Comparison of ENCODE assay signal across 8 mouse cellular contexts in the genomic region with DNA sequence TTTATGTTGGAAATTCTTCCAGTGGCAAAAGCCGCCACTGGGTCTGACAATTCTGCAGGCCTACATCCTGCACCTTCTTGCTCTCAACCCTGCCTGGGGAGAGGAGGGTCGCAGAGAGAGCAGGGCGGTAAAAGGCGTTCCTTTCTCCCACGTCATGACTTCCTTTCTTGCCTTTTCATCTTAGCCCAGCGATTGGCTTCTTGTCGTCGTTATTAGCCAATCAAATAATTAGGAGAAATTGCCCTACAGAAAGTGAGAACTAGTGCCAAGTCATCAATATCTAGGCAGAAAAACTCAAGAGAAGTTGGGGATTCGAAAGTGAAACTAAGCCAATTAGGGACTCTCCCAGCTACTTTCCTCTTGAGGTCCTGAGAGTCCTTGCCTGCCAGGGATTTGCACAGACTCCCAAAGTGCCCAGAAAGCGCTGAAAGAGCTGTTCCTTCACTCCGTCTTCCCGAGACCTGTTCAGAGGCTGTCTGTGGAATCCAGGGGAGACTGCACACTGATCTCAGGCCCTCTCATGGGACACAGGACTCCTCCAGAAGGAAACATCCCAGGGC. TPM values are rescaled to one million over a fixed set of nuclear protein-coding genes. Genes with fewer than 3 reads are reported as not detected.
DNase-seq lines count a peak whose midpoint lies in the region; ATAC-seq and TF ChIP-seq lines count a peak whose summit lies in the region.
"Not testable (repeated sequence)": the region's sequence is repeated elsewhere in the genome, so short reads cannot be mapped to it uniquely, and the experiment has no call there.

H2-T22 (minus strand) TSS at position 138 of the 560 bp plus-strand sequence.
Gm6034 (plus strand) TSS at position 352 of the 560 bp plus-strand sequence.

- peak; percentile 92 for ATAC-seq in embryonic facial prominence, embryonic 15.5 days (ENCODE audit: insufficient number of reproducible peaks, low FRiP score, low TSS enrichment, low read depth)
- peak; percentile 90 for ATAC-seq in heart, embryonic 11.5 days (replicated peaks; ENCODE audit: insufficient number of reproducible peaks, low FRiP score, low TSS enrichment)
- ATAC-seq in kidney, embryonic 14.5 days (ENCODE audit: low FRiP score, low TSS enrichment): peak; percentile 97
- ATAC-seq in limb, embryonic 14.5 days (ENCODE audit: low FRiP score, low read depth): peak; percentile 97
- peak; percentile 95 for ATAC-seq in midbrain, embryonic 15.5 days (replicated peaks)

- under 1% methylated on average over 12 of the region's 12 CpGs for WGBS in bone marrow, adult 2 months
- WGBS in embryonic facial prominence, embryonic 15.5 days: 1% methylated on average over 12 of the region's 12 CpGs
- 1% methylated on average over 12 of the region's 12 CpGs for WGBS in heart, embryonic 11.5 days (ENCODE audit: insufficient replicate concordance)
- 1% methylated on average over 12 of the region's 12 CpGs for WGBS in kidney, embryonic 14.5 days
- 2% methylated on average over 12 of the region's 12 CpGs for WGBS in limb, embryonic 14.5 days
- WGBS in midbrain, embryonic 15.5 days: under 1% methylated on average over 12 of the region's 12 CpGs

- H3K4me2 ChIP-seq in embryonic facial prominence, embryonic 15.5 days (replicated peaks): peak within 1 kb of the TSS; percentile 76
- peak within 1 kb of the TSS; percentile 73 for H3K4me2 ChIP-seq in heart, embryonic 11.5 days
- H3K4me2 ChIP-seq in kidney, embryonic 14.5 days (replicated peaks; ENCODE audit: low read depth, low read length): peak within 1 kb of the TSS; percentile 62
- H3K4me2 ChIP-seq in limb, embryonic 14.5 days (replicated peaks; ENCODE audit: low read depth, low read length, severe bottlenecking): peak within 1 kb of the TSS; percentile 63
- peak within 1 kb of the TSS; percentile 61 for H3K4me2 ChIP-seq in midbrain, embryonic 15.5 days

- H3K4me3 ChIP-seq in bone marrow, adult 2 months (replicated peaks; ENCODE audit: control insufficient read depth, low read depth, low read length): peak within 1 kb of the TSS; percentile 92
- H3K4me3 ChIP-seq in embryonic facial prominence, embryonic 15.5 days (replicated peaks): peak within 1 kb of the TSS; percentile 44
- H3K4me3 ChIP-seq in heart, embryonic 11.5 days (ENCODE audit: low read depth, low read length): peak within 1 kb of the TSS; percentile 45
- peak within 1 kb of the TSS; percentile 36 for H3K4me3 ChIP-seq in kidney, embryonic 14.5 days (ENCODE audit: low read length)
- peak within 1 kb of the TSS; percentile 36 for H3K4me3 ChIP-seq in limb, embryonic 14.5 days (replicated peaks; ENCODE audit: low read length)
- H3K4me3 ChIP-seq in midbrain, embryonic 15.5 days: peak within 1 kb of the TSS; percentile 38

- not testable (repeated sequence) for H3K9me3 ChIP-seq in embryonic facial prominence, embryonic 15.5 days (replicated peaks); heart, embryonic 11.5 days (replicated peaks; ENCODE audit: control insufficient read depth, low read length); kidney, embryonic 14.5 days (ENCODE audit: control insufficient read depth, low read length); limb, embryonic 14.5 days (ENCODE audit: control insufficient read depth, low read length); midbrain, embryonic 15.5 days

- peak; percentile 25; the same call in 1 of the 2 replicates for TF ChIP-seq POLR2A in bone marrow, adult 2 months (IDR thresholded peaks at IDR 0.05; ENCODE audit: borderline replicate concordance, control insufficient read depth, low read depth, low read length)
- peak; percentile 68; the same call in 1 of the 2 replicates for TF ChIP-seq POLR2A in limb, embryonic 14.5 days (IDR thresholded peaks at IDR 0.05; ENCODE audit: borderline replicate concordance, extremely low read depth, insufficient read depth, insufficient read length)

- H3K9ac ChIP-seq in embryonic facial prominence, embryonic 15.5 days: peak within 1 kb of the TSS; percentile 21; the same call in 1 of the 2 replicates
- H3K9ac ChIP-seq in heart, embryonic 11.5 days (ENCODE audit: low read depth, low read length): peak within 1 kb of the TSS; percentile 46; the same call in 1 of the 2 replicates
- H3K9ac ChIP-seq in kidney, embryonic 14.5 days (ENCODE audit: low read depth, low read length): peak within 1 kb of the TSS; percentile 46; the same call in 1 of the 2 replicates
- H3K9ac ChIP-seq in limb, embryonic 14.5 days (ENCODE audit: low read depth, low read length, severe bottlenecking): peak within 1 kb of the TSS; percentile 47
- H3K9ac ChIP-seq in midbrain, embryonic 15.5 days: peak within 1 kb of the TSS; percentile 37; the same call in 1 of the 2 replicates

- DNase-seq in A20 (ENCODE audit: low read depth, low spot score): peak; percentile 96
- DNase-seq in limb, embryonic 14.5 days (ENCODE audit: low spot score): peak; percentile 95
- DNase-seq in spleen, postnatal 36 days (ENCODE audit: low spot score in 2 of 2): peak; percentile 90 to 94

- not testable (repeated sequence) for H3K36me3 ChIP-seq in embryonic facial prominence, embryonic 15.5 days; heart, embryonic 11.5 days (ENCODE audit: control insufficient read depth, insufficient read depth, low read length); kidney, embryonic 14.5 days (ENCODE audit: control insufficient read depth, insufficient read depth, low read length); limb, embryonic 14.5 days (ENCODE audit: control insufficient read depth, insufficient read depth, low read length); midbrain, embryonic 15.5 days (replicated peaks)

- H3K27ac ChIP-seq in bone marrow, adult 2 months (ENCODE audit: control insufficient read depth, insufficient read depth, low read depth, low read length, poor library complexity): peak within 1 kb of the TSS; percentile 58
- H3K27ac ChIP-seq in embryonic facial prominence, embryonic 15.5 days (replicated peaks); heart, embryonic 11.5 days (ENCODE audit: low read depth, low read length); kidney, embryonic 14.5 days (ENCODE audit: low read depth, low read length); limb, embryonic 14.5 days (replicated peaks; ENCODE audit: low read depth, low read length); midbrain, embryonic 15.5 days: not testable (repeated sequence)

- H3K27me3 ChIP-seq in embryonic facial prominence, embryonic 15.5 days; heart, embryonic 11.5 days (ENCODE audit: control insufficient read depth, insufficient read depth, low read length); kidney, embryonic 14.5 days (ENCODE audit: control insufficient read depth, insufficient read depth, low read length); limb, embryonic 14.5 days (ENCODE audit: control insufficient read depth, insufficient read depth, low read length); midbrain, embryonic 15.5 days (replicated peaks): not testable (repeated sequence)

- not testable (repeated sequence) for TF ChIP-seq CTCF in bone marrow, adult 2 months (IDR thresholded peaks at IDR 0.05; ENCODE audit: control insufficient read depth, insufficient read depth, low read length)

- H3K4me1 ChIP-seq in bone marrow, adult 2 months (ENCODE audit: control insufficient read depth, insufficient read depth, low read length); embryonic facial prominence, embryonic 15.5 days; heart, embryonic 11.5 days (ENCODE audit: control insufficient read depth, insufficient read depth, low read length); kidney, embryonic 14.5 days (ENCODE audit: control insufficient read depth, insufficient read depth, low read length); limb, embryonic 14.5 days (ENCODE audit: control insufficient read depth, insufficient read depth, low read length); midbrain, embryonic 15.5 days: not testable (repeated sequence)

RNA-seq across cellular contexts. Expression of gene H2-T22, which starts in this region (rescaled TPM):
- polyA plus RNA-seq in bone marrow, adult 2 months (2011; ENCODE audit: insufficient read depth, insufficient read length, low replicate concordance, missing spikeins): 23.5 and 45.8 TPM in 2 replicates
- polyA plus RNA-seq in embryonic facial prominence, embryonic 15.5 days (2015; fragmentation: Nextera tagmentation; extraction: Ambion mirVana): 26.8 and 27.2 TPM in 2 replicates
- 6.7 and 7.3 TPM in 2 replicates for polyA plus RNA-seq in heart, embryonic 11.5 days (2014; fragmentation: Nextera tagmentation; extraction: Ambion mirVana)
- polyA plus RNA-seq in kidney, embryonic 14.5 days (2014; fragmentation: Nextera tagmentation; extraction: Ambion mirVana): 11.2 and 12.0 TPM in 2 replicates
- 27.4 and 29.0 TPM in 2 replicates for polyA plus RNA-seq in limb, embryonic 14.5 days (2012; rRNA removed)
- polyA plus RNA-seq in limb, embryonic 14.5 days (2014; fragmentation: Nextera tagmentation; extraction: Ambion mirVana): 23.4 and 26.6 TPM in 2 replicates
- 6.0 and 7.2 TPM in 2 replicates for polyA plus RNA-seq in midbrain, embryonic 15.5 days (2015; fragmentation: Nextera tagmentation; extraction: Ambion mirVana)

RNA-seq across cellular contexts. Expression of gene Gm6034, which starts in this region (rescaled TPM):
- polyA plus RNA-seq in bone marrow, adult 2 months (2011; ENCODE audit: insufficient read depth, insufficient read length, low replicate concordance, missing spikeins): not detected in 2 replicates
- 0.11 TPM in 1 of 2 replicates, not detected in the other for polyA plus RNA-seq in embryonic facial prominence, embryonic 15.5 days (2015; fragmentation: Nextera tagmentation; extraction: Ambion mirVana)
- polyA plus RNA-seq in heart, embryonic 11.5 days (2014; fragmentation: Nextera tagmentation; extraction: Ambion mirVana): not detected in 2 replicates
- not detected in 2 replicates for polyA plus RNA-seq in kidney, embryonic 14.5 days (2014; fragmentation: Nextera tagmentation; extraction: Ambion mirVana)
- not detected in 2 replicates for polyA plus RNA-seq in limb, embryonic 14.5 days (2012; rRNA removed)
- not detected in 2 replicates for polyA plus RNA-seq in limb, embryonic 14.5 days (2014; fragmentation: Nextera tagmentation; extraction: Ambion mirVana)
- polyA plus RNA-seq in midbrain, embryonic 15.5 days (2015; fragmentation: Nextera tagmentation; extraction: Ambion mirVana): not detected in 2 replicates

Comparison
In these comparisons a context has a peak if more than half of its experiments do, and no peak if none do; other contexts are left out.
1. H3K4me3 ChIP-seq: peak in every context shown above with its lines; median percentile 92 in bone marrow, adult 2 months; 45 in heart, embryonic 11.5 days; 44 in embryonic facial prominence, embryonic 15.5 days; 38 in midbrain, embryonic 15.5 days; 36 in kidney, embryonic 14.5 days; 36 in limb, embryonic 14.5 days.